Mouse (Mus musculus): ENCODE data around the gene Wdr95. TPM values are rescaled to one million over a fixed set of nuclear protein-coding genes. Genes with fewer than 3 reads are reported as not detected.
A peak's percentile ranks its signal among the peaks of the same experiment; 100 is the strongest.

The Wdr95 gene
- polyA plus RNA-seq, 1 experiment from 2014 or later = 0.36 TPM

GRCm38 (mm10) chr5:149617776-149618425 is 89.4 kb downstream of the Wdr95 start:
- no peak for DNase-seq (ENCODE audit: low spot score)
- H3K9ac ChIP-seq (replicated peaks; ENCODE audit: low read depth) = no peak overlapping the region
- H3K36me3 ChIP-seq (ENCODE audit: insufficient read depth, low read length) = peaks cover 23% of the 10 kb centered on the region
- TF ChIP-seq CTCF (IDR thresholded peaks at IDR 0.05) = no peak
- TF ChIP-seq EP300 (IDR thresholded peaks at IDR 0.05) = no peak
- 92% methylated on average over 6 of the region's 6 CpGs for WGBS
- no peak overlapping the region for H3K27ac ChIP-seq (ENCODE audit: low read length)
- no peaks in the 10 kb centered on the region for H3K9me3 ChIP-seq (ENCODE audit: low read length)
- no peaks in the 10 kb centered on the region for H3K4me1 ChIP-seq (ENCODE audit: insufficient read depth, low read depth, low read length)
- no peaks in the 10 kb centered on the region for H3K27me3 ChIP-seq (replicated peaks; ENCODE audit: insufficient read depth, low read length)
- H3K4me2 ChIP-seq (replicated peaks; ENCODE audit: low read depth, low read length) = no peak overlapping the region
- H3K4me3 ChIP-seq (ENCODE audit: low read depth, low read length) = no peak overlapping the region
- no peak for ATAC-seq

- Histone ChIP-seq H3K9me3 (ENCODE audit: low read length) (no peaks in the 10 kb centered on the region), H3K4me2 (replicated peaks; ENCODE audit: low read depth, low read length) (no peak overlapping the region), H3K27ac (ENCODE audit: low read length) (no peak overlapping the region), H3K27me3 (replicated peaks; ENCODE audit: insufficient read depth, low read length) (no peaks in the 10 kb centered on the region), H3K9ac (replicated peaks; ENCODE audit: low read depth) (no peak overlapping the region), H3K4me3 (ENCODE audit: low read depth, low read length) (no peak overlapping the region), H3K4me1 (ENCODE audit: insufficient read depth, low read depth, low read length) (no peaks in the 10 kb centered on the region), H3K36me3 (ENCODE audit: insufficient read depth, low read length) (peaks cover 23% of the 10 kb centered on the region)
- 32% methylated on average over 7 of the region's 7 CpGs for WGBS
- ATAC-seq = no peak
- TF ChIP-seq EP300 (IDR thresholded peaks at IDR 0.05) = no peak
- no peak for DNase-seq (ENCODE audit: low spot score)
Observed at GRCm38 (mm10) chr5:149622152-149622551, 93.7 kb downstream of the Wdr95 start.

DNA sequence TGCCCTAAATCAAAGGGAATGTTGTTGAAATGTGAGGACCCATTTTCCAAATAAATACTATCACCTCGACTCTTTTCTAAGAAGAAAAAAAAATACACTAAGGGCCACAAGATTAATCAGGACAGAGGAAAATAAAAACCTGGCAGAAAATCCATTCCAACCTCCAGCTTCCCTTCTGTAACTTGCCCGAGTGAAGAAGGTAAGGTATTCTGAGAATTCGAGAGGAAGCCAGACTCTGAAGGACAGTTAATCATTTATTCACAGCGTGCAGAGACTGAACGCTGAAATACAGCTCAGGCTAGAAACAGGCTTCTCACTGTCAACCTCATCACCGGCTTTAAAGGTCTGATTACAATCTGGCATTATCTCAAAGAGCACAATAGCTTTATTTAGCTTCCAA is 94.2 kb downstream of the Wdr95 start:
- DNase-seq (ENCODE audit: low spot score) (peak; percentile 17), ATAC-seq (no peak)
- Histone ChIP-seq H3K9me3 (ENCODE audit: low read length) (no peaks in the 10 kb centered on the region), H3K4me2 (replicated peaks; ENCODE audit: low read depth, low read length) (no peak overlapping the region), H3K4me1 (ENCODE audit: insufficient read depth, low read depth, low read length) (no peaks in the 10 kb centered on the region), H3K27ac (ENCODE audit: low read length) (no peak overlapping the region), H3K36me3 (ENCODE audit: insufficient read depth, low read length) (peaks cover 20% of the 10 kb centered on the region), H3K4me3 (ENCODE audit: low read depth, low read length) (no peak overlapping the region), H3K27me3 (replicated peaks; ENCODE audit: insufficient read depth, low read length) (no peaks in the 10 kb centered on the region), H3K9ac (replicated peaks; ENCODE audit: low read depth) (no peak overlapping the region)
- 37% methylated on average over 6 of the region's 6 CpGs for WGBS
- TF ChIP-seq CTCF (IDR thresholded peaks at IDR 0.05) (no peak), EP300 (IDR thresholded peaks at IDR 0.05) (no peak)

DNA sequence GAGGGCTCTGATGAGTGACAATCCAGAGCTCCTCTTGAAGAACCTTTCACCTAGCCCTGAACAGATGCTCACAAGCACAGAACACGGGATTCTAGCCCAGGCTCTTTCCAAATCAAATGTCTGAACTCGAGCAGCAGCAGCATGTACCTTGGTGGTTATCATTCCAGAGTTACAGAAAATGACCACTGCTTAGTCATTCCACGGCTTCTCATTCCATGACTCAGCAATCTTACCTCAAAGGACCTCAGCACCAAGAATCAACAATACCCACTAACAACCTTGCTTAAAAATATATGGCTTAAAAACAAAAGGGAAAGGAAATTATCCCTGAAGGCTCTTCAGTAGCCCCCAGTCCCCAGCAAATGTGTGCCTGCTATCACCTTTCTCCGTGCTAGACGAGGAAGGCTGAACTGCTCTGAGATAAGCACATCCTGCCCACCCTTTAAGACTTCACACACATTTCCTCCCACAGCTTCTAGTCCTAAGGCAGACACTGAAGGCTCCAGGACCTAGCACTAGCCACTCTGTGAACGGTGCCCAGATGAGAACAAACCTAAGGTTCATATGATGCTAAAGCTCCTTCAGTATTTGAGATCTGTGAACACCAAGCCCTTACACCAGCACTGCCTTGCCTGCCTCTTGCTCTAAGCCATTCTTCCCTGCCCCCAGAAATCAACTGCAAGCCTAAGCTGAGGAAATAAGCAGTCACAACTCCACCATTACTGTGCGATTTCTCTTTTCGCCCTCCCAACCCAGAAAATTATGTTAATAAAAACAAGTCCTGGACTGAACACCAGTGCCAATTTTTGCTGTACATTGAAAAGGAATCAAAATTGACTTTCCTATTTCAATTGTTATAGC is 95.6 kb downstream of the Wdr95 start:
- H3K36me3 ChIP-seq (ENCODE audit: insufficient read depth, low read length) = peaks cover 11% of the 10 kb centered on the region
- no peaks in the 10 kb centered on the region for H3K27me3 ChIP-seq (replicated peaks; ENCODE audit: insufficient read depth, low read length)
- WGBS = 63% methylated on average over 8 of the region's 8 CpGs
- H3K9ac ChIP-seq (replicated peaks; ENCODE audit: low read depth) = no peak overlapping the region
- H3K4me1 ChIP-seq (ENCODE audit: insufficient read depth, low read depth, low read length) = no peaks in the 10 kb centered on the region
- H3K4me2 ChIP-seq (replicated peaks; ENCODE audit: low read depth, low read length) = no peak overlapping the region
- no peak for DNase-seq (ENCODE audit: low spot score)
- no peak overlapping the region for H3K4me3 ChIP-seq (ENCODE audit: low read depth, low read length)
- no peak overlapping the region for H3K27ac ChIP-seq (ENCODE audit: low read length)
- no peaks in the 10 kb centered on the region for H3K9me3 ChIP-seq (ENCODE audit: low read length)
- TF ChIP-seq CTCF (IDR thresholded peaks at IDR 0.05) = no peak
- no peak for TF ChIP-seq EP300 (IDR thresholded peaks at IDR 0.05)
- ATAC-seq = no peak

GRCm38 (mm10) chr5:149625547-149625946 is 97.1 kb downstream of the Wdr95 start:
- H3K4me2 ChIP-seq (replicated peaks; ENCODE audit: low read depth, low read length) = no peak overlapping the region
- H3K4me1 ChIP-seq (ENCODE audit: insufficient read depth, low read depth, low read length) = no peaks in the 10 kb centered on the region
- H3K27me3 ChIP-seq (replicated peaks; ENCODE audit: insufficient read depth, low read length) = no peaks in the 10 kb centered on the region
- H3K9me3 ChIP-seq (ENCODE audit: low read length) = no peaks in the 10 kb centered on the region
- DNase-seq (ENCODE audit: low spot score) (no peak), ATAC-seq (no peak)
- no peak overlapping the region for H3K9ac ChIP-seq (replicated peaks; ENCODE audit: low read depth)
- WGBS = 95% methylated on average over 3 of the region's 3 CpGs
- peaks cover 23% of the 10 kb centered on the region for H3K36me3 ChIP-seq (ENCODE audit: insufficient read depth, low read length)
- no peak overlapping the region for H3K4me3 ChIP-seq (ENCODE audit: low read depth, low read length)
- no peak overlapping the region for H3K27ac ChIP-seq (ENCODE audit: low read length)
- TF ChIP-seq CTCF (IDR thresholded peaks at IDR 0.05) = no peak
- no peak for TF ChIP-seq EP300 (IDR thresholded peaks at IDR 0.05)

DNA sequence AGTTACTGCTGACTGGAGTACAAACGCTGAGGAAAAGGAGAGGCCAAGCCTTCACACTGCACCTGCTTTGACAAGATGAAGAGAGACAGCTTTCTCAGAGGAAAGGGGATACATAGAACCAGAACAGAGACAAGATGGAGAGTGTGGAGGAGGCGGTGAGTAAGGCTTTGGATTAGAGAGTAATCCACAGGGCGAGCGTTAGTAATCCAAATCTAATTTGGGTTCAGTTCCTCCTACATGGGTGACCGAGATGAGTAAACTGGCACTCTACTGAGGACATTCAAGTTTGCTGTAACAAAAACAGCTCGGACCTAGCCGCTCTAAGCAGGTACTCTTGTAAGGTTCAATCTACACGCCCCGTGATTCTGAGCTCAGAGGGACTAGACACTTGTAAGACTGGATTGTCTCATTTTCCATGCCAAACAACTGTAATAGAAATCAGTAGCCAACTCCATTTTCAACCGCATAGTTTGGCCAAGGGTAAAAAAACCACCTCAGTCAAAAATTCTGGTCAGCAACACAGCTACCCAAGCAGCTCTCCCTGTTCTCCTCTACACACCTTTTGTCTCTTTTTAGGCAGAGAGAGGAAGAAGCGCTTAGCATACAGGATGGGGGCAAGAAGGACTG is 106.0 kb downstream of the Wdr95 start:
- TF ChIP-seq CTCF (IDR thresholded peaks at IDR 0.05) (no peak), EP300 (IDR thresholded peaks at IDR 0.05) (no peak)
- DNase-seq (ENCODE audit: low spot score) (no peak), ATAC-seq (no peak)
- Histone ChIP-seq H3K4me1 (ENCODE audit: insufficient read depth, low read depth, low read length) (no peaks in the 10 kb centered on the region), H3K9ac (replicated peaks; ENCODE audit: low read depth) (0 out of 2 replicates have a peak overlapping the region, but pooled peaks have one; percentile 33), H3K4me2 (replicated peaks; ENCODE audit: low read depth, low read length) (peak overlapping the region; percentile 96), H3K27me3 (replicated peaks; ENCODE audit: insufficient read depth, low read length) (no peaks in the 10 kb centered on the region), H3K36me3 (ENCODE audit: insufficient read depth, low read length) (peaks cover 8% of the 10 kb centered on the region; the same call in 1 of the 2 replicates), H3K9me3 (ENCODE audit: low read length) (no peaks in the 10 kb centered on the region), H3K4me3 (ENCODE audit: low read depth, low read length) (no peak overlapping the region), H3K27ac (ENCODE audit: low read length) (no peak overlapping the region)
- WGBS = 61% methylated on average over 11 of the region's 11 CpGs
